Mouse (Mus musculus) cerebellum, postnatal 10 days (tissue): Measurements from ENCODE around the gene Gm11239.
"Not testable (repeated sequence)": the region's sequence is repeated elsewhere in the genome, so short reads cannot be mapped to it uniquely, and the experiment has no call there.

Experiments used
- DNase-seq, 2 experiments: peaks; one replicate each; pipeline ENCODE4 v3.0.0; 2021; ENCODE audit warnings: mixed read lengths in 2 of 2

Gene Gm11239

GRCm38 (mm10) chr4:73668054-73668453, at the start of gene Gm11239:
Gm11239 (plus strand) TSS chr4:73668354.
- not testable (repeated sequence) for DNase-seq

- not testable (repeated sequence) for DNase-seq
Observed at GRCm38 (mm10) chr4:73622684-73623083, 45.5 kb upstream of the Gm11239 start, which contains the start of gene Gm11237. Gm11237 (plus strand) TSS chr4:73622984.

GRCm38 (mm10) chr4:73637821-73638220, 30.3 kb upstream of the Gm11239 start, which contains the start of gene Gm11236:
Gm11236 (plus strand) TSS chr4:73638121.
- DNase-seq: not testable (repeated sequence)

GRCm38 (mm10) chr4:73661864-73662263, 6.3 kb upstream of the Gm11239 start:
- not testable (repeated sequence) for DNase-seq

GRCm38 (mm10) chr4:73683216-73683615, 15.1 kb downstream of the Gm11239 start, which contains the start of gene Gm428:
Gm428 (plus strand) TSS chr4:73683516.
- DNase-seq: not testable (repeated sequence)

- no peak for DNase-seq
Observed at GRCm38 (mm10) chr4:73718761-73719160, 50.6 kb downstream of the Gm11239 start.

GRCm38 (mm10) chr4:73719819-73720218, 51.7 kb downstream of the Gm11239 start:
- no peak for DNase-seq
